Mouse (Mus musculus) cerebral cortex, adult 2 months (tissue): ENCODE measurements around the gene Hebp1.

ENCODE experiments used
- WGBS: fragments of 180-500 bp; shearing (Covaris S2); methylation state at CpG from one replicate; pipeline ENCODE4 v1.1.7; 2018; 5-methylcytosine and 5-hydroxymethylcytosine counted together

The Hebp1 gene

GRCm38 (mm10) chr6:135162311-135162710 is 35.5 kb downstream of the Hebp1 start:
- 88% methylated on average over 3 of the region's 3 CpGs for WGBS

GRCm38 (mm10) chr6:135161356-135161755 is 36.5 kb downstream of the Hebp1 start:
- 70% methylated on average over 4 of the region's 4 CpGs for WGBS

GRCm38 (mm10) chr6:135158509-135158908 is 39.3 kb downstream of the Hebp1 start:
- 67% methylated on average over 4 of the region's 4 CpGs for WGBS

- WGBS = 80% methylated on average over 4 of the region's 4 CpGs
Measured at GRCm38 (mm10) chr6:135157496-135157895, 40.3 kb downstream of the Hebp1 start.

- WGBS = 79% methylated on average over 8 of the region's 8 CpGs
Measured at GRCm38 (mm10) chr6:135156597-135156996, 41.2 kb downstream of the Hebp1 start.

GRCm38 (mm10) chr6:135153719-135154118 is 44.1 kb downstream of the Hebp1 start:
- 49% methylated on average over 5 of the region's 5 CpGs for WGBS

GRCm38 (mm10) chr6:135150311-135150710 is 47.5 kb downstream of the Hebp1 start:
- WGBS = 19% methylated on average over 5 of the region's 5 CpGs

- WGBS = 67% methylated on average over 4 of the region's 4 CpGs
Measured at GRCm38 (mm10) chr6:135149722-135150121, 48.1 kb downstream of the Hebp1 start.

- WGBS = 87% methylated on average over 4 of the region's 4 CpGs
Measured at GRCm38 (mm10) chr6:135149175-135149574, 48.6 kb downstream of the Hebp1 start.

GRCm38 (mm10) chr6:135148506-135148905 is 49.3 kb downstream of the Hebp1 start:
- 43% methylated on average over 1 of the region's 1 CpGs for WGBS

GRCm38 (mm10) chr6:135145976-135146375 is 51.8 kb downstream of the Hebp1 start:
- 92% methylated on average over 5 of the region's 5 CpGs for WGBS

- WGBS = under 1% methylated on average over 3 of the region's 3 CpGs
Measured at GRCm38 (mm10) chr6:135144516-135144915, 53.3 kb downstream of the Hebp1 start.

GRCm38 (mm10) chr6:135143151-135143550 is 54.7 kb downstream of the Hebp1 start:
- 95% methylated on average over 5 of the region's 5 CpGs for WGBS

- WGBS = 58% methylated on average over 16 of the region's 16 CpGs
Measured at GRCm38 (mm10) chr6:135141451-135142147, 56.2 kb downstream of the Hebp1 start.

- 85% methylated on average over 14 of the region's 14 CpGs for WGBS
Measured at GRCm38 (mm10) chr6:135138746-135139145, 59.1 kb downstream of the Hebp1 start.

- 90% methylated on average over 7 of the region's 7 CpGs for WGBS
Measured at GRCm38 (mm10) chr6:135138207-135138606, 59.6 kb downstream of the Hebp1 start.

GRCm38 (mm10) chr6:135137736-135138135 is 60.1 kb downstream of the Hebp1 start:
- WGBS = 84% methylated on average over 9 of the region's 9 CpGs

- WGBS = 55% methylated on average over 11 of the region's 11 CpGs
Measured at GRCm38 (mm10) chr6:135136439-135137161, 61.2 kb downstream of the Hebp1 start.

- WGBS = 78% methylated on average over 4 of the region's 4 CpGs
Measured at GRCm38 (mm10) chr6:135135735-135136134, 62.1 kb downstream of the Hebp1 start.

GRCm38 (mm10) chr6:135133486-135133885 is 64.3 kb downstream of the Hebp1 start:
- WGBS = 61% methylated on average over 9 of the region's 9 CpGs

- 69% methylated on average over 7 of the region's 7 CpGs for WGBS
Measured at GRCm38 (mm10) chr6:135133086-135133485, 64.7 kb downstream of the Hebp1 start.

GRCm38 (mm10) chr6:135124755-135125380 is 73.0 kb downstream of the Hebp1 start:
- WGBS = 43% methylated on average over 5 of the region's 5 CpGs

- WGBS = 89% methylated on average over 5 of the region's 5 CpGs
Measured at GRCm38 (mm10) chr6:135118183-135118582, 79.6 kb downstream of the Hebp1 start, which contains the start of gene Gprc5d. Gprc5d (minus strand) TSS chr6:135118283.
